Mouse (Mus musculus): ENCODE measurements at regions not wholly inside any gene's neighbourhood (a gene's known extent, or its start where the extent isn't known, plus 50 kb on each side); places are given as distances from the start of the nearest gene placed in this dataset.

- no peak for ATAC-seq (ENCODE audit: low FRiP score)
- Histone ChIP-seq H3K4me3 (no peak overlapping the region), H3K27me3 (0 out of 2 replicates have a peak, but pooled peaks cover 4% of the 10 kb centered on the region), H3K4me1 (peaks cover 15% of the 10 kb centered on the region; the same call in 1 of the 2 replicates), H3K9ac (no peak overlapping the region), H3K9me3 (replicated peaks) (0 out of 2 replicates have a peak, but pooled peaks cover 8% of the 10 kb centered on the region), H3K36me3 (no peaks in the 10 kb centered on the region), H3K27ac (peak overlapping the region; percentile 44; the same call in 1 of the 2 replicates), H3K4me2 (replicated peaks) (no peak overlapping the region)
- 73% methylated on average over 17 of the region's 17 CpGs for WGBS
These were observed 60.1 kb upstream of the Zfp423 start for GRCm38 (mm10) chr8:88019243-88020115.

DNA sequence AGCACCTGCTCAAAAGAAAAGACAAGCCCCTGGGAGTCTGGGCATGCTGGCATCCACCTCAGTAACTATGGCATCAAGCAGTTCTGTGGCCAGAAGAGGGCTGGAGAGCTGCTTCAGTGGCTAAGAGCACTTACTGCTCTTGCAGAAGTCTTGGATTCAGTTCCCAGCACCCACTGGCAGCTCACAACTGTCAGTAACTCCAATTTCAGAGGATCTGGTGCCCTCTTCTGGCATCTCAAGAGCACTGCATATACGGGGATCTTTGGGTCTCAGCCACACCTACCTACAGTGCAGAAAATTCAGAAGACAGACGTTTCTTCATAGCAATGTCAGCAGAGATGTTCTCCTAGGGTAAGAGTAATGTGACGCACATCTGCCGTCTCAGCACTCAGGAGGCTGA is 59.1 kb upstream of the Zfp423 start:
- no peak for ATAC-seq (ENCODE audit: low FRiP score)
- 0 out of 2 replicates have a peak, but pooled peaks cover 4% of the 10 kb centered on the region for H3K27me3 ChIP-seq
- no peaks in the 10 kb centered on the region for H3K36me3 ChIP-seq
- 88% methylated on average over 4 of the region's 4 CpGs for WGBS
- H3K4me3 ChIP-seq = no peak overlapping the region
- 0 out of 2 replicates have a peak, but pooled peaks cover 8% of the 10 kb centered on the region for H3K9me3 ChIP-seq (replicated peaks)
- H3K9ac ChIP-seq = no peak overlapping the region
- no peak overlapping the region for H3K27ac ChIP-seq
- no peak overlapping the region for H3K4me2 ChIP-seq (replicated peaks)
- H3K4me1 ChIP-seq = peaks cover 15% of the 10 kb centered on the region; the same call in 1 of the 2 replicates

- Histone ChIP-seq H3K4me3 (no peak overlapping the region), H3K36me3 (no peaks in the 10 kb centered on the region), H3K4me1 (peaks cover 12% of the 10 kb centered on the region), H3K9me3 (replicated peaks) (no peaks in the 10 kb centered on the region), H3K27ac (peak overlapping the region; percentile 44; the same call in 1 of the 2 replicates), H3K9ac (no peak overlapping the region), H3K4me2 (replicated peaks) (no peak overlapping the region), H3K27me3 (no peaks in the 10 kb centered on the region)
- ATAC-seq (ENCODE audit: low FRiP score) = no peak; the same call in 1 of the 2 replicates
- WGBS = 59% methylated on average over 15 of the region's 15 CpGs
These were observed 52.9 kb upstream of the Zfp423 start for GRCm38 (mm10) chr8:88012177-88012825.

DNA sequence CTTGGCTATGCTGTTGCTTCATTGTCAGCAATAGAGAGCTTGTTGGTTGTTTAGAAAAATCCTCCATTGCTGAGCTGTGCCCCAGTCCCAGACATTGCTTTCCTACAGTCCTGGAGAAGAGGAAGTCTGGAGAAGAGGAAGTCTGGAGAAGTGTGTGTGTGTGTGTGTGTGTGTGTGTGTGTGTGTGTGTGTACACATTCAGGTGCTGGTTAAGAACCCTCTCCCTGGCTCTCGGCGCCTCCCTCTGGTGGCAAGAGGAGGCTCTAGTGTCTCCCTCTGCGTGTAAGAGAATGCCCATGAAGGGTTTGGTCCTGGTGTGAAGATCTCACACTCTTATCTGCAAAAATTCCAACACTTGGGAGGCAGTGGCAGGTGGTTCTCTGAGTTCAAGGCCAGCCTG is 51.2 kb upstream of the Zfp423 start:
- Histone ChIP-seq H3K9me3 (replicated peaks) (no peaks in the 10 kb centered on the region), H3K4me1 (peaks cover 12% of the 10 kb centered on the region), H3K4me3 (no peak overlapping the region), H3K27me3 (no peaks in the 10 kb centered on the region), H3K27ac (no peak overlapping the region), H3K4me2 (replicated peaks) (no peak overlapping the region), H3K36me3 (no peaks in the 10 kb centered on the region), H3K9ac (no peak overlapping the region)
- ATAC-seq (ENCODE audit: low FRiP score) = no peak
- 55% methylated on average over 3 of the region's 3 CpGs for WGBS

GRCm38 (mm10) chr8:88009878-88010277 is 50.5 kb upstream of the Zfp423 start:
- Histone ChIP-seq H3K36me3 (no peaks in the 10 kb centered on the region), H3K9me3 (replicated peaks) (no peaks in the 10 kb centered on the region), H3K4me1 (peaks cover 12% of the 10 kb centered on the region), H3K4me2 (replicated peaks) (no peak overlapping the region), H3K27me3 (no peaks in the 10 kb centered on the region), H3K4me3 (no peak overlapping the region), H3K27ac (no peak overlapping the region), H3K9ac (no peak overlapping the region)
- WGBS = 57% methylated on average over 3 of the region's 3 CpGs
- no peak for ATAC-seq (ENCODE audit: low FRiP score)
